Mouse (Mus musculus) stomach, embryonic 14.5 days (tissue): ENCODE data around the gene Deaf1. TPM values are rescaled to one million over a fixed set of nuclear protein-coding genes. Genes with fewer than 3 reads are reported as not detected.

Experiments used
- ATAC-seq: fragments of 200-750 bp; cut with Nextera tagmentation; 2 replicates; pipeline ENCODE4 v1.8.0; 2017; ENCODE audit warnings: low read depth, moderate TSS enrichment; ENCODE audit not compliant: insufficient number of reproducible peaks, insufficient read depth, low FRiP score
- H3K27ac ChIP-seq: fragments of 300-500 bp; sonication (generic); 2 replicates; pipeline ENCODE4 v1.5.1; 2014; ENCODE audit warnings: mild to moderate bottlenecking, low read length, moderate library complexity, mixed read lengths
- H3K27me3 ChIP-seq: fragments of 300-500 bp; sonication (generic); 2 replicates; pipeline ENCODE4 v1.6.1; 2014; ENCODE audit warnings: low read length, control low read depth, mixed read lengths; ENCODE audit not compliant: control insufficient read depth, insufficient read depth
- H3K36me3 ChIP-seq: fragments of 300-500 bp; sonication (generic); 2 replicates; pipeline ENCODE4 v1.6.1; 2014; ENCODE audit warnings: mild to moderate bottlenecking, control low read depth, low read length, moderate library complexity, mixed read lengths; ENCODE audit not compliant: control insufficient read depth, insufficient read depth
- H3K4me1 ChIP-seq: fragments of 300-500 bp; sonication (generic); 2 replicates; pipeline ENCODE4 v1.6.1; 2014; ENCODE audit warnings: low read length, control low read depth, mixed read lengths; ENCODE audit not compliant: control insufficient read depth, insufficient read depth
- H3K4me2 ChIP-seq: fragments of 300-500 bp; sonication (generic); replicated peaks from 2 replicates; pipeline ENCODE4 v1.6.1; 2014; ENCODE audit warnings: low read depth, low read length, control low read depth
- H3K4me3 ChIP-seq: fragments of 300-500 bp; sonication (generic); 2 replicates; pipeline ENCODE4 v1.5.1; 2014; ENCODE audit warnings: low read depth, low read length, control low read depth
- H3K9ac ChIP-seq: fragments of 300-500 bp; sonication (generic); replicated peaks from 2 replicates; pipeline ENCODE4 v1.6.1; 2014; ENCODE audit warnings: low read depth, mild to moderate bottlenecking, control low read depth, low read length, moderate library complexity, mixed read lengths
- H3K9me3 ChIP-seq: fragments of 300-500 bp; sonication (generic); 2 replicates; pipeline ENCODE4 v1.6.1; 2016; ENCODE audit warnings: low read depth, low read length, control low read depth; ENCODE audit not compliant: control insufficient read depth
- WGBS: fragments of 180-500 bp; shearing (Covaris S2); extraction: QIAGEN DNeasy Blood & Tissue Kit; methylation state at CpG from one replicate; pipeline ENCODE4 v1.1.7; 2014; 5-methylcytosine and 5-hydroxymethylcytosine counted together
- polyA plus RNA-seq: library from polyadenylated mRNA; unstranded; fragments of >200 nt; fragmentation: Nextera tagmentation; extraction: Ambion mirVana; gene quantifications from 2 replicates; pipeline ENCODE4 v1.2.1, GENCODE M21; 2014

Gene Deaf1
- polyA plus RNA-seq, 1 experiment from 2014 or later = 80.2 TPM

DNA sequence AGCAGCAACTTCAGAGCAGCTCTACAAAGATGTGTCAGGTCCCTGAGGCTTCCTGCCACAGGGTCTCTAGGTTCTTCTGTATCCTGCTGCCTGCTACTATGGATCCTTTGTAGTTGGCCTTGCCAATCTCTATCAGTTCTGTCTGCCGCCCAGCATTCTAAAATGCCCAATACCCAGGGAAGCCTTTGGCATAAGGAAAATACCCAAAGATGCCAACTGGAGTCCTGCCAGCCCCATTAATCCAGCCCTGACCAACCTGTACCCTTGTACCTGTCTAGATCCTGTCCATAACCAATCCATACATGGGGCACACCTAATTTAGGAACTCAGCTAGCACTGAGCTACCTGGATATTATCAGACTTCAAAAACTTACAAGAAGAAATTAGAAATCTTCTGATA lies 2.8 kb downstream of the Deaf1 start:
- peaks cover 38% of the 10 kb centered on the region for H3K36me3 ChIP-seq
- WGBS = 91% methylated on average over 1 of the region's 1 CpGs
- peaks cover 14% of the 10 kb centered on the region for H3K4me1 ChIP-seq
- no peaks in the 10 kb centered on the region for H3K27me3 ChIP-seq
- no peak overlapping the region for H3K9ac ChIP-seq
- H3K4me3 ChIP-seq = no peak overlapping the region
- H3K4me2 ChIP-seq = no peak overlapping the region
- ATAC-seq = no peak
- no peaks in the 10 kb centered on the region for H3K9me3 ChIP-seq
- no peak overlapping the region for H3K27ac ChIP-seq

DNA sequence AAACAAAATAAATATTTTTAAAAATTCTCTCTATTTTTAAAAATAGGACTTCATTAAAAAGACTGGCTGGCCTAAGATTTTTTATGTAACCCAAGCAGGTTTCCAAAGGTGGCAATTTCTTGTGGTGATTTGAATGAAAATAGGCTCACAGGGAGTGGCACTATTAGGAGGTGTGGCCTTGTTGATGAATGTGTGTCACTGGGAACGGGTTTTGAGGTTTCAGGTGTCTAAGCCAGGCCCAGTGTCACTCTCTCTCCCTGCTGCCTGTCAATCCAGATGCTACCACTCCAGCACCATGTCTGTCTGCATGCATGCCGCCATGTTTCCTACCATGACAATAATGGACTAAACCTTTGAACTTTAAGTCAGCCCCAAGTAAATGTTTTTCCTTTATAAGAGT lies 8.0 kb downstream of the Deaf1 start:
- Histone ChIP-seq H3K27me3 (no peaks in the 10 kb centered on the region), H3K27ac (no peak overlapping the region), H3K4me3 (no peak overlapping the region), H3K4me2 (no peak overlapping the region), H3K4me1 (no peaks in the 10 kb centered on the region), H3K36me3 (peaks cover 83% of the 10 kb centered on the region), H3K9me3 (no peaks in the 10 kb centered on the region), H3K9ac (no peak overlapping the region)
- no peak for ATAC-seq
- WGBS = 66% methylated on average over 2 of the region's 2 CpGs

DNA sequence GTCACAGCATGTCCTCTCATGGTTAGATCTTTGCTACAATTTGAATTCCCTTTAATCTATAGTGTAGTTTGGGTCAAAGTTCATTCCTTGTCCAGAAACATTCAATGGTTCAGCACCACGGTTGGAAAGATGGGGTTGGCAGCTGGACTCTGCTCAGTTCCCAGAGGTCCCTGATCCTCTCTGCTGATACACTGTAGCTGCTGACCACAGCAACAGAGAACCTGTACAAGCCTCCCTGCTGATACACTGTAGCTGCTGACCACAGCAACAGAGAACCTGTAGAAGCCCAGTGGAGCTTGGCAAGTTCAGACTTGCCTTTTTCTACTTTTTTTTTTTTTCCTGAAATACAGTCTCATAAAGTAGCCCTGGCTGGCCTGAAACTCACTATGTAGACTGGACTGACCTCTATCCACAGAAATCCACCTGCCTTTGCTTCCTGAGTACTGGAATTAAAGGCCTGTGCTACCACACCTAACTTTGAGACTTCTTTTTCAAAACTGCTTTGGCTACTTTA lies 9.8 kb downstream of the Deaf1 start:
- WGBS = 77% methylated on average over 1 of the region's 1 CpGs
- no peak overlapping the region for H3K27ac ChIP-seq
- H3K9ac ChIP-seq = no peak overlapping the region
- H3K27me3 ChIP-seq = no peaks in the 10 kb centered on the region
- H3K4me3 ChIP-seq = no peak overlapping the region
- ATAC-seq = no peak
- H3K4me1 ChIP-seq = no peaks in the 10 kb centered on the region
- no peak overlapping the region for H3K4me2 ChIP-seq
- peaks cover 86% of the 10 kb centered on the region for H3K36me3 ChIP-seq
- no peaks in the 10 kb centered on the region for H3K9me3 ChIP-seq

DNA sequence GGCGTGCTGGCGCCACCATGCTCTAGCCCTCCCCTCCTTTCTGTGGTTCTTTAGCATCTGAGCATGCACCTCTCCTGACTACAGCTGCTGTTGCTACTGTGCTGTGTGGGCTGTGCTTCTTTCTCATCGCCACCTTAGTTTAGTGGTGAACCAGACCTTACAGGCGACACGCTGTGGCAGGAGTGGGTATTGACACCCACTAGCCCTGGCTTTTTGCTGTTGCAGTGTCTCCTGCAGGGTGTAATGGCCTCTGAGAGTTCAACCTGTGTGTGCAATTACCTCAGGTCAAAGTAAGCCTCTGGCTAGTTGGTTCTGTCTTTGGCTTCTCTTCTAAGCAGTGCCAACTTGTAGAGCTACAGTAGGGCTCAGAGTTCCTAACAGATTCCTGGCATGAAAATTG lies 11.5 kb downstream of the Deaf1 start:
- no peak for ATAC-seq
- H3K9me3 ChIP-seq = no peaks in the 10 kb centered on the region
- no peak overlapping the region for H3K4me2 ChIP-seq
- H3K27ac ChIP-seq = no peak overlapping the region
- H3K9ac ChIP-seq = no peak overlapping the region
- H3K36me3 ChIP-seq = peaks cover 86% of the 10 kb centered on the region
- no peaks in the 10 kb centered on the region for H3K4me1 ChIP-seq
- 78% methylated on average over 5 of the region's 5 CpGs for WGBS
- H3K4me3 ChIP-seq = no peak overlapping the region
- H3K27me3 ChIP-seq = no peaks in the 10 kb centered on the region

DNA sequence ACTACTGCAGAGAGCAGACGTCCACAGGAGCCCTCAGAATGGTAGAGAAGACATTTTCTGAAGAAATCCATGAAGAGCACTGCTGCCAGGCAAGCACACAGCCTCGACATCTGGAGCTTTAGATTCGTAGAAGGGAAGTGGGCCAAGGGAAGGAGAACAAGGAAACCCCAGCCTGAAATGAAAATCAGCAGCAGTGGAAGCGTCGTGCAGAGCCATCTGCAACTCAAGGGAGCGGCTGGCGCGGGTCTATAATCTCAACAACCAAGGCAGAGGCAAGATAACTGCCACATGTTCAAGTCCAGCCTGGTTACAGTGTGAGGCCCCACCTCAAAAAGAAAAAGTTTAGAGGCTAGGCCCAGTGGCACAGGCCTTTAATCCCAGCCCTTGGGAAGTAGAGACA lies 12.4 kb downstream of the Deaf1 start:
- ATAC-seq = no peak
- no peak overlapping the region for H3K9ac ChIP-seq
- H3K4me1 ChIP-seq = no peaks in the 10 kb centered on the region
- H3K4me2 ChIP-seq = no peak overlapping the region
- peaks cover 87% of the 10 kb centered on the region for H3K36me3 ChIP-seq
- no peaks in the 10 kb centered on the region for H3K9me3 ChIP-seq
- no peak overlapping the region for H3K4me3 ChIP-seq
- no peaks in the 10 kb centered on the region for H3K27me3 ChIP-seq
- 89% methylated on average over 8 of the region's 8 CpGs for WGBS
- H3K27ac ChIP-seq = no peak overlapping the region

DNA sequence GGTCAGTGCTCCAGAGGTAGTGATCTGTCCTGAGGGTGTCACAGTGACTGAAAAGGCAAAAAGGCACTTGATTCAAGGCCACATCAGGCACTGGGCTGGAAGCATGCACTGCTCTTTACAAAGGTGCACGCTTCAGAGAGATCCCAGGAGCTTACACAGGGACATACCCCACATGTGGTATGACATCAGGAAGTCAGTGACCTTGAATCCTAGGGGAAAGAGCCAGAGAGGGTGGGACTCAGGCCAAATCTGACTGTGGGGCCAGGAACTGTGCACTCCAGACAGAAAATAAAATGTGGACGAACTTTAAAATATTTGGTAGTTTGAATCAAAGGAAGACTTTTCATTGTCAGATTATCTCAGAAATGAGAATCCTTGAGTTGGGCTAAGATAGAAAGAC lies 13.1 kb downstream of the Deaf1 start:
- Histone ChIP-seq H3K9ac (no peak overlapping the region), H3K27me3 (no peaks in the 10 kb centered on the region), H3K4me3 (no peak overlapping the region), H3K27ac (no peak overlapping the region), H3K4me1 (no peaks in the 10 kb centered on the region), H3K4me2 (no peak overlapping the region), H3K9me3 (no peaks in the 10 kb centered on the region), H3K36me3 (peaks cover 91% of the 10 kb centered on the region)
- WGBS = 96% methylated on average over 2 of the region's 2 CpGs
- no peak for ATAC-seq

DNA sequence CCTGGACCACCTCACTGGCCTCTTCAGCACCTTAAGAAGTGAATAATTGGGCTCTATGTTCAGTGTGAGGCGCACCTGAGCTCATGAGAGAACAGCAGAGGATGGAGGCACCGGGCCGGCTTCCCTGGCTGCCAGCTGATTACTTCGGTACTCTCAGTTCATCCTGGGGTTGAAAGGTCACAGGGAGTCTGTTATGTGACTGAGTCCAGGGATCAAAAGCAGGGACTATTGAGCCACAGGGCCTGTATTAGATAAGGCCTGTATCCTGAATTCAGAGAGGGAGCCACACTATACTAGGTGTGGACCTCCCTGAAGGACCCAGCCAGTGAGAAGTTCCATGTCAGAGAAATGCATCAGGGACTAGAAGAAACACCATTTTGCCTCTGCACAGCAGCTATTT lies 23.0 kb downstream of the Deaf1 start:
- ATAC-seq = no peak
- Histone ChIP-seq H3K27ac (no peak overlapping the region), H3K9me3 (no peaks in the 10 kb centered on the region), H3K36me3 (peaks cover 77% of the 10 kb centered on the region), H3K4me1 (no peaks in the 10 kb centered on the region), H3K9ac (no peak overlapping the region), H3K4me2 (no peak overlapping the region), H3K4me3 (no peak overlapping the region), H3K27me3 (no peaks in the 10 kb centered on the region)
- WGBS = 84% methylated on average over 4 of the region's 4 CpGs

DNA sequence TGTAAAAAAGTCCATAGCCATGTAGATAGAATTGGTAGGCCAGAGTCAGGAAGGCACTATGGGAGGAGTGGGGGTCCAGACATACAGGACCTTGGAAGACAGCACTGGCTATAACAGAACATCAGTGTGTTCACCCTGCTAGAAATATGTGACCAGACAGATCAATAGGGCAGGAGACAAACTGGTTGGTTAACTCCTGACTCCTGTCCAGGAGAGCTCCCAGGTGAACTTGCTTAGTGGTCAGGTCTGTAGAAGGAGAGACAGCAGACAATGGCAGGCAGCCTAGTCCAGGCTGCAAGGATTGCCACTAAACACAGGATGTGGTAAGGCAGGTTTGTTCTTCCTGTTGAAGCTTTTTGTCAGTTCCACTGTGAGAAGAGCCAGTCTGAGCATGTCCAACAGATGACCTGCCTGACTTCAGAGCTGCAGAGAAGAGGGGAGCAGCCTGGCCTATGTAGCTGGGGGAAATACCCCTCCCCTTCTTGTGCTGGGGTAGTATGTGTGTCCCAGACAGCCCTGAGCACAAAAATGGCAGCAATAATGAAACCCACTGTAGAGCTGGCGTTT lies 24.7 kb downstream of the Deaf1 start:
- Histone ChIP-seq H3K27ac (no peak overlapping the region), H3K27me3 (no peaks in the 10 kb centered on the region), H3K9ac (no peak overlapping the region), H3K4me3 (no peak overlapping the region), H3K4me2 (no peak overlapping the region), H3K9me3 (no peaks in the 10 kb centered on the region), H3K4me1 (no peaks in the 10 kb centered on the region), H3K36me3 (peaks cover 63% of the 10 kb centered on the region)
- WGBS = 86% methylated on average over 1 of the region's 1 CpGs
- ATAC-seq = no peak

DNA sequence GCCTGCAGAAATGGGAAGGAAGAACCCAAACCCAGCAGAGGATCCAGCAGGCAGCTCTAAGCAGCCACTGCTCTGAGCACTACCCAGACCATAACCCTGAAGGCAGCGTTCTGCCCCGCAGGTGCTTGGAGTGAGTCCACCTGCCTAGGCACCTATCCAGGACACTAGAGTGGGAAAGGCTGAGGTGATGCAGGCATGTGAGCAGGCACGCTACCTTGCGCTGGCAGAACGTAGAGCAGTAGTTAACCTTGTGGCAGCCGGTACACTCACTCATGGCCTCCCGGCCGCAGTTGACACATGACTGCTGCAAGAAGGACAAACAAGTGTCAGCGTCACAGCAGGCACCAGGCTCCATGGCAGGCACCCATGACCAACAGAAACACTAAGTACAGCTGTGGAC lies 26.1 kb downstream of the Deaf1 start:
- no peak for ATAC-seq
- 96% methylated on average over 9 of the region's 9 CpGs for WGBS

More for the DNA sequence above, 26.1 kb downstream of the Deaf1 start:
- H3K27me3 ChIP-seq = no peaks in the 10 kb centered on the region
- H3K4me1 ChIP-seq = no peaks in the 10 kb centered on the region
- no peak overlapping the region for H3K27ac ChIP-seq
- H3K4me3 ChIP-seq = no peak overlapping the region
- peaks cover 57% of the 10 kb centered on the region for H3K36me3 ChIP-seq
- no peak overlapping the region for H3K4me2 ChIP-seq
- no peak overlapping the region for H3K9ac ChIP-seq
- H3K9me3 ChIP-seq = no peaks in the 10 kb centered on the region
